Mouse (Mus musculus) common myeloid progenitor, adult 5-6 weeks (primary cell): ENCODE results near the gene Vmn1r1. TPM values are rescaled to one million over a fixed set of nuclear protein-coding genes. Genes with fewer than 3 reads are reported as not detected.
"Not testable (repeated sequence)": the region's sequence is repeated elsewhere in the genome, so short reads cannot be mapped to it uniquely, and the experiment has no call there.

Experiments used
- ATAC-seq: replicated peaks from 2 replicates; pipeline ENCODE4 v1.8.0; 2016; ENCODE audit warnings: low read depth, mild to moderate bottlenecking, moderate TSS enrichment, inconsistent platforms; ENCODE audit not compliant: poor library complexity, severe bottlenecking
- total RNA-seq: library from RNA; stranded (forward); fragments of 200-1000, 187-1606 nt; gene quantifications from 2 replicates; pipeline ENCODE4 v1.2.3, GENCODE M21; 2017

Vmn1r1 gene
- total RNA-seq = not detected in 2 replicates

DNA sequence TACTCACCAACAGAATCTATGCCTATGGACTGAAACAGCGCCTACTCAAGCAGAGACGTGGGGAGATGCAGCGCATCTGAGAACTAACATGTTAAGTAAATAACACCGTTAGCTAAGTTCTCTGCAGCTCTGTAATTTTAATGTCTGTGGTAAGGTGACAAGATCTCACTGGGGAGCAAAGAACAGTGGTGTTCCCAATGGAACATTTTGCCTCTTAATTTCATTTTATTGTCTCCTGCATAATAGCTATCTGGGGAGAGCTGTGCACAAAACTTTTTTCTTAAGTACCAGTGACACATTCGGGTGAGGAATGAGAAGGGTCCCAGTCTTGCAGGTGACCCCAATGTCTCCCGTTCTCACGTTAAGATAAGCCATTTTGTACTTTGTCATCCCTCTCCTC lies at the start of gene Vmn1r1:
Gene Vmn1r1 (minus strand): TSS at position 101 of the 400 bp plus-strand sequence.
- ATAC-seq = no peak

DNA sequence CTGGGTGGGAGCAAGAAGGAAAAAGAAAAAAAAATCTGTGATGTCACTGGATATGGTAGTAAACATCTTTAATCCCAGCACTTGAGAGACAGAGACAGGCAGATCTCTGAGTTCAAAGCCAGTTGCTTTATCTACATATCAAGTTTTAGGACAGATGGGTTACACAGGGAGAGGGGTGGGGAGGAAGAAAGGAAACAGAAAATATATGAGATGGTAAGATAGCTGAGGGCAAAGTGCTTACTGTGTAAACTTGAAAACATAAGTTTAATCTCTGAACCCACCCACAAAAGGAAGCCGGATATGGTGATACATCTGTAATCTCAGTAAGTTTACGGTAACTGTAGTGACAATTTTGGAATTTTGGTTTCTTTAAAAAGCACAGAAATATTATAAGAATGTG lies 46.0 kb upstream of the Vmn1r1 start:
- ATAC-seq = no peak

GRCm38 (mm10) chr1:182192581-182192980 lies 28.3 kb upstream of the Vmn1r1 start:
- no peak for ATAC-seq

GRCm38 (mm10) chr1:182191816-182192545 lies 27.7 kb upstream of the Vmn1r1 start:
- no peak for ATAC-seq

- ATAC-seq = no peak
Observed at GRCm38 (mm10) chr1:182191181-182191580, 26.9 kb upstream of the Vmn1r1 start.

- no peak for ATAC-seq
Observed at GRCm38 (mm10) chr1:182189669-182190440, 25.6 kb upstream of the Vmn1r1 start.

- ATAC-seq = not testable (repeated sequence)
Observed at GRCm38 (mm10) chr1:182182449-182182848, 18.2 kb upstream of the Vmn1r1 start.

DNA sequence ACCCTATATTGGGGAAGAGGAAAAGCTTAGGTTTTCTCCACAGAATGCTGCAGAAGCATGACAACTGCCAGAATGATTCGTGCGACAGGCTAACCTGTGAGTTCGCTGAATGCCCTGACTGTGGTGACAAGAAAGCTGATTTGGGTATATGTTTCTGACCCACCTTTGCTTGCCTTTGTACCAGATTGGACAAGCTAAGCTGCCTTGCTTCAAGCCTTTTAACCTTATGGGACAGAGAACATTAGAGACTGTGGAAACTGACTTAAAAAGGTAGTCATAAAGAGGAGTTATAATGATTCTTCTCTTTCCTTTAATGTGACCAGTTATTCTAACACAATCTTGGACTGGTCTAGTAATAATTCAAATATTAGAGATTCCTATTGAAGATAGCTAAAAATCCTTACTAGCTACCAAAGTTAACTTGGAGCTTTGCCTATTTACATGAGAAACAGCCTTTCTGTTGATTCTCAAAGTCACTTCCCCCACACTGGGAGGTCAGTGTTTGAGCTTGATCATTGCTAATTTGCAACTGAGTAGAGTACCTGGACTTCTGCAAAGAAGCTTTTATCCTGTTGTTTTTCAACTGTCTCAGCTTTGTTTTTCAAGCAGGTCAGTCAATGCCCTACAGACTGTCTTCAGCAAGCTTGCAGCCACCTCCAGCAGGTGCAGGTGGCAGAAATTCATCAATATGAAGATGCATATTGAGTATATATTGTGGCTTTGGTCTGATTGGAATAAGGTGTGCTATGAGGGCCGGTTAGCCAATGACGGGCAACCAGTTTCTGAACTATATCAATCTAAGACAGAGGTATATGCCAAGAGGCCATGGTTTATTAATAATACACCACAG lies 17.4 kb upstream of the Vmn1r1 start:
- ATAC-seq = no peak

DNA sequence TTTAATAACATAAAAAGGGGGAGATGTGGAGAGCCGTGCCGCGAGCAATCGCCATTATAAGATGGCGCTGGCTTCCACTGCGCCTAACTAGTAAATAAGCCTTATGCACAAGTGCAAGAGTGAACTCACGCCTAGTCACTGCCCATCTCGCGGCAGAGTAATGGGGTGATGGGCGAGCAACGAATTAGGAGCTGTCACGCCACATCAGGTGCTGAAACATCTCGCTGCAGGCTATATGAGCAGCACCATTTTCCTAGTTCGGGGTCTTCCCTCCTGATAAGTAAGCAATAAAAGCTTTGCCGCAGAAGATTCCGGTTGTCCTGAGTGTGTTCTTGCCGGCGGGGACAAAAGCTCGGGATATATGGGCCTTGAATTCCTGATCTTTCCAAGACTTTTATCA lies 12.7 kb upstream of the Vmn1r1 start:
- not testable (repeated sequence) for ATAC-seq

DNA sequence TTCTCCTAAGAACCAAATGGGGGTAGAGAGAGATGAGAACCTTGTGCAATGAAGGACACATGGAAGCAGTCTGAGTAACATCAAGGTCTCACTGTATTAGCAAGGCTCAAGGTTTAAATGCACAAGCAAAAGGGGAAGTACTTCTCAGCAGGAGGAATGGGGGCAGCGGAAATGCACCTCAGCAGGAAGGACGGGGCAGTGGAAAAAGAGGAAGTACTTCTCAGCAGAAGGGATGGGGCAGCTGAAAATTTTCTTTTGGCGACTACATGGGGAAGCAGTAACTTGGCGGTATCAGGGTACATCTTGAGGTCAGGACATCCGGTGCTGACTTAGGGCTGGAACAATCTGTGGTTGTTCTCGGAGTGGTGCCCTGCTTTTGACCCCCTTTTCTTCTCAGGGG lies 5.9 kb upstream of the Vmn1r1 start:
- not testable (repeated sequence) for ATAC-seq

DNA sequence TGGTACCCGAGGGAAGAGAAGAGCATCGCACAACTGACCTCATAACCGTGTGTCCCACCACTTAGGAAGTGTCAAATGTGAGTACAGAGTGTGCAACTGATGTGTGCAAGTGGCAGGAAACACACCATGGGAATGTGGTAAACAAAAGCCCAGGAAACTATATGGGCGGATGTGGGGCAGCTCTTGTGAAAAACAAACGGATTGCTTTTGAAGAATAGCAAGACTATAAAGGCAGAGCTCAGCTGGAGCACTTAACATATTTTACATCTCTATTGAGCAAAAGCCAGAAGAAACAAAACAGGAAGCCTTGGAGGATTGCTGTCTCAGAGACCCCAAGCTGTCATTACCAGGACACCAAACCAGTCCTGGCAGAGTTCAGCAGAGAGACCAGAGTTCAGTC lies 1.3 kb downstream of the Vmn1r1 start:
- no peak for ATAC-seq

DNA sequence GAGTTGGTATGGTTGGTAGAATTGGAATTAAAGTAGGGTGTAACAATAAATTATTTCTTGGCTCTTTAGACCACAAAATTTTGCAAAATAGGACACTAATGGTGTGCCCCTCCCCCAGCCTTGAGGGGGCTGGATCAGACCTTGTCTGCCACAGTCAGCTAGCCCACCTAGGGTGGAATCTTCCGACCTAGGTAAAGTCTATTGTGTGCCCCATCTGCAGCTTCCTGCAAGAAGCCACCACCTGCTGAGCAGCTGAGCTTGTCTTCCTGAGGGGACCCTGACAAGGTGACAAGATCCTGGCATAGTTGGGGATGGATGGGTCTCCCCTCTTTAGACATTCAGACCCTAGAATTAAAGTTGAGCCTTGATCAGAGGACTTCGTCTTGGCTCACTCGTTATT lies 4.7 kb downstream of the Vmn1r1 start:
- no peak for ATAC-seq

GRCm38 (mm10) chr1:182157734-182158133 lies 6.6 kb downstream of the Vmn1r1 start:
- ATAC-seq = no peak

DNA sequence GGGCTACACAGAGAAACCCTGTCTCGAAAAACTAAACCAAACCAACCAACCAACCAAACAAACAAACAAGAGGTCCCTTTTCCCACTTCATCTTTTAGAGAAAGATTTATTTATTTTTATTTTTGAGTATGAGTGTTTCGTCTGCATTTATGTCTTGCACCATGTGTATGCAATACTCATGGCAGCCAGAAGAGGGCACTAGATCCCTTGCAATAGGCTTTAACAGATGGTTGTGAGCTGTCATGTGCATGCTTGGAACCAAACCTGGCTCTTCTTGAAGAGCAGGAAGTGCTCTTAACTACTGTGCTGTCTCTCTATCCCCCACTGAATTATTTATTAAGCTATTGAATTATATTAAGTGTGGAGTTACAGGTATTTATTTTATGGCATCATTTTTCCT lies 14.3 kb downstream of the Vmn1r1 start:
- peak; percentile 62; the same call in 1 of the 2 replicates for ATAC-seq

DNA sequence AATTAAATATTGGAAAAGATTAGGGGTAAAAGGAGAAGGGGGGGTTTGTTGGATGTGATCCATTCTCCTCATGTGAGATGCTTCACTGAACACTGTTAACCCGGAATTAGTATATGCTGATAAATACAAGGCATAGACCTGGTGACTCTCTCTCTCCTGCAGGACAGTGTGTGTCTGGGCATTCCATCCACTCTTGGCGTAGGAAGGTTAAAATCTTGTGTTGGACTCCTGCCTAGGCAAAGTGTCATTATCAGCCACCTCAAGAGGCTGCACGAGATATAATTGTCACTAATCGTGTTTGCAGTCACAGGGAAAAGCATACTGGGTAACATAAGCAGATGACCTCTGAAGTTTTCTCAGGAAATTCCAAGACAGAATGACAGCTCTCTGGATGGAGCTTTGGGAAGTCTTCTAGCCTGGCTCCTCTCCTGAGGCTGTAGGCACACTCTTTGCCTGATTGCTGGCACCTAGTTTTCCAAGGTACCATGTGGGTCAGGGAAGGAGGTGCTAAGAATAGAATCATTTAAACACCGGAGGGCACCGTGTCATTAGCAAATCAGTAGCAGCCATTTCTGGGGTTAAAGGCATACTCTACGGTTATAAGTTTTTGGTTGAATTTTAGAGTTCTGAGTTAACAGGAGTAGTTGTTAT lies 15.3 kb downstream of the Vmn1r1 start:
- no peak for ATAC-seq

- no peak for ATAC-seq
Observed at GRCm38 (mm10) chr1:182145546-182145945, 18.7 kb downstream of the Vmn1r1 start.

DNA sequence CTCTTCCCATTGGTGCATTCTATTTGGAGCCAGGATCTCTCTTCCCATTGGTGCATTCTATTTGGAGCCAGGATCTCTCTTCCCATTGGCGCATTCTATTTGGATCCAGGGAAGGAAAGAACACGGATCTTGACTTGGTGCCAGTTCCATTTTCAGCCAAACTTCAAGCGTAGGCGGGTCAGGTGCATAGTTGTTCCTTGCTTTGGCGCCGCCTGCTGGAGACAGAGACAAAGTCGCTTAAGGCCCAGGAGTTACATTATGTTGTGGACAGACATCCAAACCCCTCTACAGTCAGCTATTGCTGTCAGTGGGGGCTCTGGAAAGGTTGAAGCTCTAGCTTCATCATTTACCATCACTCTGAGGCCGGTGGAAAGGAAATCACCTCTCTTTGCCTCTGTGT lies 21.0 kb downstream of the Vmn1r1 start:
- peak; percentile 57; the same call in 1 of the 2 replicates for ATAC-seq

- ATAC-seq = no peak
Observed at GRCm38 (mm10) chr1:182142725-182143124, 21.6 kb downstream of the Vmn1r1 start.

DNA sequence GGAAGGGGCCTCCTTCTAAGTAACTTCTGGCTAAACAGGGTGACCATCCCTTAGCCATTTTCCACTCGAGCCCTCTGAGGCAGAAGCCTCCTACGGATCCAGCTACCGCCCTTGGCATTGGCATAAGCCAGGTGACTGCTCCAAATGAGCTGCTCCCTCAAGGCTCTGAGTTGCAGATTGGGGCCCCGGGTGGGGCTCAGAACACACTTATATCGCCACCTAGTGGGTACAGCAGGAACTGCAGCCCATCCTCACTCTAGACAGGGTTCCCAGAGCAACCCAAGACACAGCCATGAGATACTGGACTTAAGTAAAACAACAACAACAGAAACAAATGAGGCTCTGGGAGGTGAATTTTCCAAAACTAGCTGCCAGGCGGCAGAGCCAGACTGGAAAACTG lies 23.9 kb downstream of the Vmn1r1 start:
- peak; percentile 90 for ATAC-seq

DNA sequence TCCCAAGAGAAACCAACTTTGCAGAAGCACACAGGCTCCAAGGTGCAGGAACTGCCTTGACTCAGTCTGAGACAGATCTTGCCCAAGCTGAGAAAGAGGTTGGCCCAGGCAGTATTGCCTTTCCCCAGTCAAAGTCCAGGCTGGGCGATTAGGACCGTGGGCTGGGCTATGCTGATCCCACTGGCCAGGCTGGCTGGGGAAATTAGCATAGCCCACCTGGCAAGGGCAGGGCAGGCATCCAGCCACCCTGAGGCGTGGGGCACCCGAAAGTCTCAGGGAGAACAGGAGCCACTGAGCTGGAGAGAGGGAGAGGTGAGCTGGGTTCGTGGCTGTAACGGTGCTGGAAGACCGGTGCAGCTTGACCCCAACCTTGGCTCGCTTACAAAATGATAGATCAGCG lies 24.3 kb downstream of the Vmn1r1 start:
- no peak for ATAC-seq
